Mouse (Mus musculus): Measurements from ENCODE around the gene Pkdcc.

Pkdcc gene

GRCm38 (mm10) chr17:83213228-83213915 lies 1.7 kb upstream of the Pkdcc start:
- no peak for DNase-seq (ENCODE audit: low spot score)

GRCm38 (mm10) chr17:83214161-83214592 lies 915 bp upstream of the Pkdcc start:
- DNase-seq (ENCODE audit: low spot score) = no peak

- DNase-seq (ENCODE audit: low spot score) = no peak
These were observed 595 bp downstream of the Pkdcc start for GRCm38 (mm10) chr17:83215529-83216244.

GRCm38 (mm10) chr17:83216251-83216919 lies 1.3 kb downstream of the Pkdcc start:
- DNase-seq (ENCODE audit: low spot score) = no peak

- no peak for DNase-seq (ENCODE audit: low spot score)
These were observed 3.1 kb downstream of the Pkdcc start for GRCm38 (mm10) chr17:83218189-83218588.

- DNase-seq (ENCODE audit: low spot score) = no peak
These were observed 3.6 kb downstream of the Pkdcc start for GRCm38 (mm10) chr17:83218722-83219121.

GRCm38 (mm10) chr17:83219351-83220287 lies 4.5 kb downstream of the Pkdcc start:
- DNase-seq (ENCODE audit: low spot score) = no peak

GRCm38 (mm10) chr17:83220954-83221538 lies 6.0 kb downstream of the Pkdcc start:
- DNase-seq (ENCODE audit: low spot score) = no peak

GRCm38 (mm10) chr17:83221611-83222500 lies 6.8 kb downstream of the Pkdcc start:
- DNase-seq (ENCODE audit: low spot score) = no peak

- no peak for DNase-seq (ENCODE audit: low spot score)
These were observed 7.6 kb downstream of the Pkdcc start for GRCm38 (mm10) chr17:83222705-83223104.

GRCm38 (mm10) chr17:83224451-83224971 lies 9.4 kb downstream of the Pkdcc start:
- no peak for DNase-seq (ENCODE audit: low spot score)

GRCm38 (mm10) chr17:83226395-83226986 lies 11.4 kb downstream of the Pkdcc start:
- no peak for DNase-seq (ENCODE audit: low spot score)

GRCm38 (mm10) chr17:83231357-83231756 lies 16.3 kb downstream of the Pkdcc start:
- no peak for DNase-seq (ENCODE audit: low spot score)

- DNase-seq (ENCODE audit: low spot score) = no peak
These were observed 20.1 kb downstream of the Pkdcc start for GRCm38 (mm10) chr17:83235227-83235626.

GRCm38 (mm10) chr17:83236202-83236601 lies 21.1 kb downstream of the Pkdcc start:
- DNase-seq (ENCODE audit: low spot score) = no peak

GRCm38 (mm10) chr17:83238123-83239058 lies 23.3 kb downstream of the Pkdcc start:
- no peak for DNase-seq (ENCODE audit: low spot score)

- DNase-seq (ENCODE audit: low spot score) = no peak
These were observed 29.4 kb downstream of the Pkdcc start for GRCm38 (mm10) chr17:83244502-83244901.

GRCm38 (mm10) chr17:83245460-83245859 lies 30.4 kb downstream of the Pkdcc start:
- DNase-seq (ENCODE audit: low spot score) = no peak

- no peak for DNase-seq (ENCODE audit: low spot score)
These were observed 31.0 kb downstream of the Pkdcc start for GRCm38 (mm10) chr17:83246090-83246489.

Data from ovary, postnatal 14 days (tissue).